Mouse (Mus musculus): ENCODE measurements around the gene Gpm6a. TPM values are rescaled to one million over a fixed set of nuclear protein-coding genes. Genes with fewer than 3 reads are reported as not detected.
"Not testable (repeated sequence)": the region's sequence is repeated elsewhere in the genome, so short reads cannot be mapped to it uniquely, and the experiment has no call there.

The Gpm6a gene
- polyA plus RNA-seq, 1 experiment from 2014 or later = 3.6 TPM

DNA sequence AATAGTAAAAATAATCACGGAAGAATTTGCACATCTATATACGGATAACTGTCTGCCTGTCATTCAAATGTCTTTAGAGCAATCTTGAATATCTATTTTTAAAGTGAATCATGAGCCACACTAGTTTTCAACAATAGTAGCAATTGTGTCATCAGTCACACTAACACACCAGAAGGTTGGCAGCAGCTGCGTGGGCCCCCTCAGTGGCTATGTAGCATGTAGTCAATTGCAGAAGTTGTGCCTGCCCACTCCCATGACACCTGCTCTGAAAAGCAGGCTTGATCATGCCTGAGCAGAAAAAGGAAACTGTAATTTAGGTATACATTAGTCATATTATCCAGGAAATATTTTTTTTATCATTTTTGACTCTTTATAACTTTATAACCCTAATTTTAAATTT is 93.8 kb downstream of the Gpm6a start:
- 76% methylated on average over 3 of the region's 3 CpGs for WGBS (ENCODE audit: insufficient replicate concordance)

DNA sequence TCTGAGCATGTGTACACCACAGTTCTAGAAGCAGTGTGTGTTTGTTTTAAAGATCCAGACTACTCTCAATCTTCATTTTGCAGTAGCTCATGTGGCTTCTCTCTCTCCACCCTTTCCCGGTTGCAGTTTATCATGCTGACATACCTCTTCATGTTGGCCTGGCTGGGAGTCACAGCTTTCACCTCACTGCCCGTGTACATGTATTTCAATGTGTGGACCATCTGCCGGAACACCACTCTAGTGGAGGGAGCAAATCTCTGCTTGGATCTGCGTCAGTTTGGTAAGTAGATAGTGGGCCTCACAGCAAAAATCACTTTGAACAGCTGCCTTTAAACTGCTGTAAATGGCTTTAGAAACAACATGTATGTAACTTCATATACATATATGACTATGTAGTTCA is 95.3 kb downstream of the Gpm6a start:
- no peak overlapping the region for H3K27ac ChIP-seq (ENCODE audit: low read depth)
- DNase-seq (no peak), ATAC-seq (no peak)
- no peaks in the 10 kb centered on the region for H3K4me1 ChIP-seq (ENCODE audit: insufficient read depth)
- no peaks in the 10 kb centered on the region for H3K27me3 ChIP-seq (ENCODE audit: insufficient read depth, low read length)
- TF ChIP-seq EP300 (IDR thresholded peaks at IDR 0.05; ENCODE audit: low read depth) (no peak), CTCF (IDR thresholded peaks at IDR 0.05; ENCODE audit: low read depth) (no peak)
- WGBS (ENCODE audit: insufficient replicate concordance) = 68% methylated on average over 4 of the region's 4 CpGs
- H3K4me2 ChIP-seq (ENCODE audit: low read depth, low read length) = no peak overlapping the region
- H3K4me3 ChIP-seq (ENCODE audit: low read depth, low read length) = no peak overlapping the region
- H3K9me3 ChIP-seq (ENCODE audit: low read length) = no peaks in the 10 kb centered on the region
- no peaks in the 10 kb centered on the region for H3K36me3 ChIP-seq (replicated peaks; ENCODE audit: insufficient read depth, low read length)
- H3K9ac ChIP-seq (replicated peaks) = no peak overlapping the region

More for the DNA sequence above, 93.8 kb downstream of the Gpm6a start:
- Histone ChIP-seq H3K4me1 (ENCODE audit: insufficient read depth) (no peaks in the 10 kb centered on the region), H3K36me3 (replicated peaks; ENCODE audit: insufficient read depth, low read length) (no peaks in the 10 kb centered on the region), H3K9me3 (ENCODE audit: low read length) (no peaks in the 10 kb centered on the region), H3K9ac (replicated peaks) (no peak overlapping the region), H3K27ac (ENCODE audit: low read depth) (no peak overlapping the region), H3K27me3 (ENCODE audit: insufficient read depth, low read length) (no peaks in the 10 kb centered on the region), H3K4me3 (ENCODE audit: low read depth, low read length) (no peak overlapping the region), H3K4me2 (ENCODE audit: low read depth, low read length) (no peak overlapping the region)
- DNase-seq = no peak
- no peak for ATAC-seq
- TF ChIP-seq CTCF (IDR thresholded peaks at IDR 0.05; ENCODE audit: low read depth) (no peak), EP300 (IDR thresholded peaks at IDR 0.05; ENCODE audit: low read depth) (no peak)

DNA sequence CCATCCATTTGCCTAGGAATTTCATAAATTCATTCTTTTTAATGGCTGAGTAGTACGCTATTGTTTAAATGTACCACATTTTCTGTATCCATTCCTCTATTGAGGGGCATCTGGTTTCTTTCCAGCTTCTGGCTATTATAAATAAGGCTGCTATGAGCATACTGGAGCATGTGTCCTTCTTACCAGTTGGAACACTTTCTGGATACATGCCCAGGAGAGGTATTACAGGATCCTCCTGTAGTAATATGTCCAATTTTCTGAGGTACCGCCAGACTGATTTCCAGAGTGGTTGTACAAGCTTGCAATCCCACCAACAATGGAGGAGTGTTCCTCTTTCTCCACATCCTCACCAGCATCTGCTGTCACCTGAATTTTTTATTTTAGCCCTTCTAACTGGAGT is 114.2 kb downstream of the Gpm6a start:
- not testable (repeated sequence) for H3K4me1 ChIP-seq (ENCODE audit: insufficient read depth); H3K4me2 ChIP-seq (ENCODE audit: low read depth, low read length); ATAC-seq; H3K27ac ChIP-seq (ENCODE audit: low read depth); H3K27me3 ChIP-seq (ENCODE audit: insufficient read depth, low read length); H3K36me3 ChIP-seq (replicated peaks; ENCODE audit: insufficient read depth, low read length); DNase-seq; H3K4me3 ChIP-seq (ENCODE audit: low read depth, low read length); H3K9ac ChIP-seq (replicated peaks); H3K9me3 ChIP-seq (ENCODE audit: low read length)
- 91% methylated on average over 2 of the region's 2 CpGs for WGBS (ENCODE audit: insufficient replicate concordance)

DNA sequence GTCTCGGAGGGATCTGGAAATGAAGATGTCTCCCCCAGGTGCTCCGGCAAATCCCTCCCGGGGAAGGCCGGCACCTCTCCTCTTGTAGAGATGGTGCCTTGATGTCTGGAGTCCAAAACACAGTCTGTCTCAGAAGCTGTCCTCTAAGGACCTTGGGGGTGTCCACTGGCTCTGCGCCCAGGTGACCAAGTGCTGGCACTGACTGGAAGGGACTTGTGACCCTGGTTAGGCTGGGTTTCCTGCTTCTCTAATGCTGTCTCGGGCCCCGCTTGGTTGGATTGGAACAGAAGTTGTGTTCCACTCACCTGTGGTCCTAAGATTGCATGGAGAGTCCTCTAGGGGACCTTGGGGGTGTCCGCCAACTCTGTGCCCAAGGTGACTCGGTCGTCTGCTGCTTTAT is 118.8 kb downstream of the Gpm6a start:
- ATAC-seq = no peak
- no peaks in the 10 kb centered on the region for H3K27me3 ChIP-seq (ENCODE audit: insufficient read depth, low read length)
- no peak overlapping the region for H3K9ac ChIP-seq (replicated peaks)
- WGBS (ENCODE audit: insufficient replicate concordance) = 83% methylated on average over 10 of the region's 10 CpGs
- H3K4me2 ChIP-seq (ENCODE audit: low read depth, low read length) = no peak overlapping the region
- no peak for TF ChIP-seq EP300 (IDR thresholded peaks at IDR 0.05; ENCODE audit: low read depth)
- no peak for TF ChIP-seq CTCF (IDR thresholded peaks at IDR 0.05; ENCODE audit: low read depth)
- no peak overlapping the region for H3K4me3 ChIP-seq (ENCODE audit: low read depth, low read length)
- no peaks in the 10 kb centered on the region for H3K36me3 ChIP-seq (replicated peaks; ENCODE audit: insufficient read depth, low read length)
- no peak for DNase-seq
- H3K4me1 ChIP-seq (ENCODE audit: insufficient read depth) = no peaks in the 10 kb centered on the region
- H3K27ac ChIP-seq (ENCODE audit: low read depth) = no peak overlapping the region
- no peaks in the 10 kb centered on the region for H3K9me3 ChIP-seq (ENCODE audit: low read length)

DNA sequence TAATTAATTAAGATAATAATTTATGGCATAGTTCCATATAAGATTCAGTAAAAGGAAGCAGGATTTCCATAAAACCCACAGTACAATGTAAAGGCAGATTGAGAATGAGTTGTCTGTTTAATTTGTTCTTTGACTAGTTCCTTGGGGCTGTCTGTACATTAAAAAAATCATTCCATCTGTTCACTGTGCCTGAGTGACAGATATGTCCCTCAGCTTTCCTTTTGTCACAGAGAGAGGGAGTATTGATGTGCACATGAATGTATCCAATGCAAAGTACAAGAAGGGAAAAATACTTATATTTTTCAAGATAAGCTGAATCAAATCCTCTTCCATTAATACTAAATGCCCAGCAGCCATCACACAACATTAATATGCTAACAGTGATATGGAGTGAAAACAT is 147.6 kb downstream of the Gpm6a start:
- H3K4me1 ChIP-seq (ENCODE audit: insufficient read depth) = no peaks in the 10 kb centered on the region
- H3K4me2 ChIP-seq (ENCODE audit: low read depth, low read length) = no peak overlapping the region
- no peak overlapping the region for H3K27ac ChIP-seq (ENCODE audit: low read depth)
- H3K36me3 ChIP-seq (replicated peaks; ENCODE audit: insufficient read depth, low read length) = no peaks in the 10 kb centered on the region
- H3K4me3 ChIP-seq (ENCODE audit: low read depth, low read length) = no peak overlapping the region
- no peaks in the 10 kb centered on the region for H3K9me3 ChIP-seq (ENCODE audit: low read length)
- H3K27me3 ChIP-seq (ENCODE audit: insufficient read depth, low read length) = no peaks in the 10 kb centered on the region
- TF ChIP-seq EP300 (IDR thresholded peaks at IDR 0.05; ENCODE audit: low read depth) (no peak), CTCF (IDR thresholded peaks at IDR 0.05; ENCODE audit: low read depth) (no peak)
- no peak overlapping the region for H3K9ac ChIP-seq (replicated peaks)
- DNase-seq (no peak), ATAC-seq (no peak)

DNA sequence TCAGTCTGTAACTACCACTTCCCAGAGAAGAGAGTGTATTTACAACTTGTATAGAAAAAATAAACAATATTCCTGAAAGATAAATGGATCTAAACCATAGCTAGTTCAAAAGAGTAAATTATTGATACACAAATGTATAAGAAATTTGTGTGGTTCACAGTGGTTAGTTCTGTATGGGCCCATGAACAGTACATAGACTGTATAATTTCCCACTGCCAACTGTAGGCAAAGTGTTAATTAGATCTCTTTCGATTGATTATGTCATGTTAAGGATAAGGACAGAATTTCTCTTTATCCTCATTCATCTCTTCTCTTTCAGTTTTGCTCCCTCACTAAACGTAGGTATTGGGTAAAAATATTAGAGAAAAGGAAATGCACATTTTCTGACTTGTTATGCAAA is 148.4 kb downstream of the Gpm6a start:
- no peak overlapping the region for H3K9ac ChIP-seq (replicated peaks)
- no peaks in the 10 kb centered on the region for H3K4me1 ChIP-seq (ENCODE audit: insufficient read depth)
- ATAC-seq (no peak), DNase-seq (no peak)
- no peak for TF ChIP-seq CTCF (IDR thresholded peaks at IDR 0.05; ENCODE audit: low read depth)
- TF ChIP-seq EP300 (IDR thresholded peaks at IDR 0.05; ENCODE audit: low read depth) = no peak
- WGBS (ENCODE audit: insufficient replicate concordance) = 61% methylated on average over 2 of the region's 2 CpGs
- H3K36me3 ChIP-seq (replicated peaks; ENCODE audit: insufficient read depth, low read length) = no peaks in the 10 kb centered on the region
- no peak overlapping the region for H3K4me2 ChIP-seq (ENCODE audit: low read depth, low read length)
- H3K4me3 ChIP-seq (ENCODE audit: low read depth, low read length) = no peak overlapping the region
- no peaks in the 10 kb centered on the region for H3K27me3 ChIP-seq (ENCODE audit: insufficient read depth, low read length)
- H3K27ac ChIP-seq (ENCODE audit: low read depth) = no peak overlapping the region
- H3K9me3 ChIP-seq (ENCODE audit: low read length) = no peaks in the 10 kb centered on the region

DNA sequence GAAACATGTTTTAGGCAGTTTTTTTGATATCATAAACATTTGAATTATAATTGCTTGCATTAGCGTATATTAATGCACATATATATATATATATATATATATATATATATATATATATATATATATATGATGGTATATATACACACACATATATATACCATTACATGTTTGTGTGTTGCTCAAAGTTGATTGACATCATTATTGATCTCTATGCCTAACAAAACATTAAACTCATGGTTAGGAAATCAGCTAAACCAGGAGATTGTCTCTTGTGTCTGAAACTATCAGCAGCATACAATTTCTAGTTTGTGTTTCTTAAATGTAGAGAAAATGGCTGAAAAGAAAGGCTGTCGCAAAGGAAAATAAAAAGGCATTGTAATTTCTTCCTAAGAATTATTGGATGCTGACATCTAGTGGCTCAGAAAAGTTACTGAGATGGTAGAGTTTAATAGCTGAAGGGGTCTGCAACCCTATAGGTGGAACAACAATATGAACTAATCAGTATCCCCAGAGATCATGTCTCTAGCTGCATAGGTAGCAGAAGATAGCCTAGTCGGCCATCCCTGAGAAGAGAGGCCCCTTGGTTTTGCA is 149.3 kb downstream of the Gpm6a start:
- DNase-seq = no peak
- Histone ChIP-seq H3K27me3 (ENCODE audit: insufficient read depth, low read length) (no peaks in the 10 kb centered on the region), H3K4me1 (ENCODE audit: insufficient read depth) (no peaks in the 10 kb centered on the region), H3K9ac (replicated peaks) (no peak overlapping the region), H3K27ac (ENCODE audit: low read depth) (no peak overlapping the region), H3K4me2 (ENCODE audit: low read depth, low read length) (no peak overlapping the region), H3K9me3 (ENCODE audit: low read length) (no peaks in the 10 kb centered on the region), H3K4me3 (ENCODE audit: low read depth, low read length) (no peak overlapping the region), H3K36me3 (replicated peaks; ENCODE audit: insufficient read depth, low read length) (no peaks in the 10 kb centered on the region)
- WGBS (ENCODE audit: insufficient replicate concordance) = 43% methylated on average over 3 of the region's 3 CpGs
- no peak for ATAC-seq
- no peak for TF ChIP-seq EP300 (IDR thresholded peaks at IDR 0.05; ENCODE audit: low read depth)
- 0 out of 2 replicates have a peak, but pooled peaks have one; percentile 3 for TF ChIP-seq CTCF (IDR thresholded peaks at IDR 0.05; ENCODE audit: low read depth)

Other genes with a start within 250 kb of the Gpm6a start
- not detected in 2 replicates for gene Wdr17, start 67.7 kb upstream of the Gpm6a start, polyA plus RNA-seq (2015; fragmentation: Nextera tagmentation; extraction: Ambion mirVana)

All from liver, postnatal 0 days (tissue).